Mouse (Mus musculus) spleen, adult 2 months (tissue): Measurements from ENCODE around the gene Arhgap10.

ENCODE experiments used
- CTCF ChIP-seq: fragments of 200-500 bp; IDR thresholded peaks from 2 replicates; pipeline ENCODE4 v1.5.1; 2011; ENCODE audit warnings: mild to moderate bottlenecking, inconsistent platforms; ENCODE audit not compliant: insufficient read depth, insufficient read length, insufficient replicate concordance; ENCODE audit errors: extremely low read depth
- POLR2A ChIP-seq: fragments of 200-500 bp; IDR thresholded peaks from 2 replicates; pipeline ENCODE4 v1.6.1; 2011; ENCODE audit warnings: low read depth, low read length, inconsistent platforms

- TF ChIP-seq POLR2A (no peak), CTCF (no peak)
These were observed 260.7 kb downstream of the Arhgap10 start for GRCm38 (mm10) chr8:77257085-77257451.
